Mouse (Mus musculus) gastrocnemius, postnatal 10 days (tissue): ENCODE data around the gene Gm11236. TPM values are rescaled to one million over a fixed set of nuclear protein-coding genes. Genes with fewer than 3 reads are reported as not detected.
"Not testable (repeated sequence)": the region's sequence is repeated elsewhere in the genome, so short reads cannot be mapped to it uniquely, and the experiment has no call there.

Experiments
- DNase-seq: peaks from one replicate; pipeline ENCODE4 v3.0.0; 2021; ENCODE audit warnings: mixed read lengths
- long read RNA-seq, 2 experiments: library from polyadenylated mRNA; stranded (forward); transcript quantifications; one replicate each; pipeline ENCODE4 v2.0.0; 2021
- total RNA-seq, 2 experiments: library from RNA; stranded (reverse); gene quantifications; 2 replicates each; pipeline ENCODE4 v1.2.3; 2021

Gene Gm11236
- not detected for total RNA-seq
- long read RNA-seq, experiment 1 = 0 reads
- long read RNA-seq, experiment 2 = 0 reads

DNA sequence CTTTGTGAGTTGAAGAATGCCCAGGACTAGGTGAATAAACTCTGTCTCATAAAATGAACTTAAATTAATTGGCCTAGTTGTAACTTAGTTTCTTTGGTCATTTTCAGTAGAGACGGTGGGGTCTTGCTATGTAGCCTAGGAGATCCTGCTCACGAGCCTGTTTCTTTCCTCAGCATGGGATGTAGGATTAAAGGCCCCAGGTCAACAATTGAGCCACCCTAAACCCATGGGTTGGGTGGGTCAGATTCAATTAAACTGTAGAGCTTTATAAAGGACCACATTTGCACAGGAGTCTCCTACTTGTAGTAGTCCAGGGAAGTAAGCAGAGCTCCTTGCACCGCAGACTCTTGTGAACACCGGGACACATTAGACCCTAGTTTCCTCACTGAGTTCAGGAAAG is at the start of gene Gm11236:
Gene Gm11236 (plus strand): TSS at position 301 of the 400 bp plus-strand sequence.
- not testable (repeated sequence) for DNase-seq

DNA sequence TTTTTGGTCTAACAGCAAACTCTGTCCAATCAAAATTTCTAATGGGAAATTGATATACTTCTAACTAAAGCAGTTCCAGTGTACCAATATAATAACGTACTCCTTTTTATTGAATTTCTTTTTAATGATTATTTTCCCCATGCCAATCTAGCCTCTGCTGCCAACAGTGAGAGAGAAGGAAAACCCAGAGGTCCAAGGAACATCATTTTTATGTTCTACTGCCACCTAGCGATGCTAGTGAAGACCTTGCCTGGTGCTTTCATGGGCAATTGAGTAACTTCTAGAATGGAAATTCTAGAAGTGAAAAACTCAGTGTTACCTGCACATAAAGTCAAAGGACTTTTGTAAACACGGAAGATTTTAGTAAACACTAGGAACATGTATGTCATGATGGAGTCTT is 38.7 kb upstream of the Gm11236 start:
- no peak for DNase-seq

DNA sequence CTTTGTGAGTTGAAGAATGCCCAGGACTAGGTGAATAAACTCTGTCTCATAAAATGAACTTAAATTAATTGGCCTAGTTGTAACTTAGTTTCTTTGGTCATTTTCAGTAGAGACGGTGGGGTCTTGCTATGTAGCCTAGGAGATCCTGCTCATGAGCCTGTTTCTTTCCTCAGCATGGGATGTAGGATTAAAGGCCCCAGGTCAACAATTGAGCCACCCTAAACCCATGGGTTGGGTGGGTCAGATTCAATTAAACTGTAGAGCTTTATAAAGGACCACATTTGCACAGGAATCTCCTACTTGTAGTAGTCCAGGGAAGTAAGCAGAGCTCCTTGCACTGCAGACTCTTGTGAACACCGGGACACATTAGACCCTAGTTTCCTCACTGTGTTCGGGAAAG is 30.3 kb upstream of the Gm11236 start, which contains the start of gene Gm11238:
Gene Gm11238 (plus strand): TSS at position 301 of the 400 bp plus-strand sequence.
- not testable (repeated sequence) for DNase-seq

DNA sequence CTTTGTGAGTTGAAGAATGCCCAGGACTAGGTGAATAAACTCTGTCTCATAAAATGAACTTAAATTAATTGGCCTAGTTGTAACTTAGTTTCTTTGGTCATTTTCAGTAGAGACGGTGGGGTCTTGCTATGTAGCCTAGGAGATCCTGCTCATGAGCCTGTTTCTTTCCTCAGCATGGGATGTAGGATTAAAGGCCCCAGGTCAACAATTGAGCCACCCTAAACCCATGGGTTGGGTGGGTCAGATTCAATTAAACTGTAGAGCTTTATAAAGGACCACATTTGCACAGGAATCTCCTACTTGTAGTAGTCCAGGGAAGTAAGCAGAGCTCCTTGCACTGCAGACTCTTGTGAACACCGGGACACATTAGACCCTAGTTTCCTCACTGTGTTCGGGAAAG is 15.2 kb upstream of the Gm11236 start, which contains the start of gene Gm11237:
Gene Gm11237 (plus strand): TSS at position 301 of the 400 bp plus-strand sequence.
- not testable (repeated sequence) for DNase-seq

DNA sequence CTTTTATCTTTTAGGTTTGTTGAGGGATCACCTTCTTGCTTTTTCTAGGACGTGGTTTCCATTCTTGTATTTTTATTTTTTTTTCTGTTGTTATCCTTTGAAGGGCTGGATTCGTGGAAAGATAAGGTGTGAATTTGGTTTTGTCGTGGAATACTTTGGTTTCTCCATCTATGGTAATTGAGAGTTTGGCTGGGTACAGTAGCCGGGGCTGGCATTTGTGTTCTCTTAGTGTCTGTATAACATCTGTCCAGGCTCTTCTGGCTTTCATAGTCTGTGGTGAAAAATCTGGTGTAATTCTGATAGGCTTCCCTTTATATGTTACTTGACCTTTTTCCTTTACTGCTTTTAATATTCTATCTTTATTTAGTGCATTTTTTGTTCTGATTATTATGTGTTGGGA is 23.9 kb downstream of the Gm11236 start:
- not testable (repeated sequence) for DNase-seq

DNA sequence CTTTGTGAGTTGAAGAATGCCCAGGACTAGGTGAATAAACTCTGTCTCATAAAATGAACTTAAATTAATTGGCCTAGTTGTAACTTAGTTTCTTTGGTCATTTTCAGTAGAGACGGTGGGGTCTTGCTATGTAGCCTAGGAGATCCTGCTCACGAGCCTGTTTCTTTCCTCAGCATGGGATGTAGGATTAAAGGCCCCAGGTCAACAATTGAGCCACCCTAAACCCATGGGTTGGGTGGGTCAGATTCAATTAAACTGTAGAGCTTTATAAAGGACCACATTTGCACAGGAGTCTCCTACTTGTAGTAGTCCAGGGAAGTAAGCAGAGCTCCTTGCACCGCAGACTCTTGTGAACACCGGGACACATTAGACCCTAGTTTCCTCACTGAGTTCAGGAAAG is 30.1 kb downstream of the Gm11236 start, which contains the start of gene Gm11239:
Gene Gm11239 (plus strand): TSS at position 301 of the 400 bp plus-strand sequence.
- not testable (repeated sequence) for DNase-seq

DNA sequence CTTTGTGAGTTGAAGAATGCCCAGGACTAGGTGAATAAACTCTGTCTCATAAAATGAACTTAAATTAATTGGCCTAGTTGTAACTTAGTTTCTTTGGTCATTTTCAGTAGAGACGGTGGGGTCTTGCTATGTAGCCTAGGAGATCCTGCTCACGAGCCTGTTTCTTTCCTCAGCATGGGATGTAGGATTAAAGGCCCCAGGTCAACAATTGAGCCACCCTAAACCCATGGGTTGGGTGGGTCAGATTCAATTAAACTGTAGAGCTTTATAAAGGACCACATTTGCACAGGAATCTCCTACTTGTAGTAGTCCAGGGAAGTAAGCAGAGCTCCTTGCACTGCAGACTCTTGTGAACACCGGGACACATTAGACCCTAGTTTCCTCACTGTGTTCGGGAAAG is 45.3 kb downstream of the Gm11236 start, which contains the start of gene Gm428:
Gene Gm428 (plus strand): TSS at position 301 of the 400 bp plus-strand sequence.
- DNase-seq = not testable (repeated sequence)

Other genes starting within 250 kb of the Gm11236 start
- gene Gm11487, start 233.0 kb upstream of the Gm11236 start, total RNA-seq = not detected
- not detected for gene Gm11238, start 30.2 kb upstream of the Gm11236 start, total RNA-seq
- gene Gm11237, start 15.1 kb upstream of the Gm11236 start, total RNA-seq = not detected
- not detected for gene Gm11239, start 30.2 kb downstream of the Gm11236 start, total RNA-seq
- gene Gm428, start 45.4 kb downstream of the Gm11236 start, total RNA-seq = not detected
- gene Rasef, start 152.9 kb downstream of the Gm11236 start, total RNA-seq = under 1 TPM in 1 of 2 experiments, not detected in 1; 0.07 TPM
- not detected for gene Gm11758, start 238.1 kb downstream of the Gm11236 start, total RNA-seq